Mouse (Mus musculus) thymus, adult 2 months (tissue): ENCODE measurements around the gene Wdr75. TPM values are rescaled to one million over a fixed set of nuclear protein-coding genes. Genes with fewer than 3 reads are reported as not detected.

ENCODE experiments used
- DNase-seq: peaks from one replicate; pipeline ENCODE4 v3.0.0; 2021
- H3K27ac ChIP-seq: fragments of 200-500 bp; 2 replicates; pipeline ENCODE4 v1.5.1; 2012; ENCODE audit warnings: low read length, control low read depth; ENCODE audit not compliant: control insufficient read depth, insufficient read depth
- H3K27me3 ChIP-seq: fragments of 200-500 bp; 2 replicates; pipeline ENCODE4 v1.6.1; 2012; ENCODE audit warnings: mild to moderate bottlenecking, low read length, moderate library complexity, mixed read lengths; ENCODE audit not compliant: control insufficient read depth, insufficient read depth
- H3K36me3 ChIP-seq: fragments of 200-500 bp; 2 replicates; pipeline ENCODE4 v1.6.1; 2012; ENCODE audit warnings: mild to moderate bottlenecking, low read length, moderate library complexity; ENCODE audit not compliant: control insufficient read depth, insufficient read depth
- H3K4me1 ChIP-seq: fragments of 200-500 bp; replicated peaks from 2 replicates; pipeline ENCODE4 v1.6.1; 2012; ENCODE audit warnings: low read length; ENCODE audit not compliant: control insufficient read depth, insufficient read depth
- H3K4me3 ChIP-seq: fragments of 200-500 bp; 2 replicates; pipeline ENCODE4 v1.5.1; 2012; ENCODE audit warnings: mild to moderate bottlenecking, low read length, control low read depth, moderate library complexity; ENCODE audit not compliant: control insufficient read depth, insufficient read depth
- CTCF ChIP-seq: fragments of 200-500 bp; IDR thresholded peaks from 2 replicates; pipeline ENCODE4 v1.5.1; 2012; ENCODE audit warnings: mild to moderate bottlenecking, control low read depth, low read length, moderate library complexity, borderline replicate concordance; ENCODE audit not compliant: control insufficient read depth, poor library complexity, insufficient read depth; ENCODE audit errors: extremely low read depth
- POLR2A ChIP-seq: fragments of 200-500 bp; IDR thresholded peaks from 2 replicates; pipeline ENCODE4 v1.6.1; 2012; ENCODE audit warnings: mild to moderate bottlenecking, low read length, control low read depth, moderate library complexity; ENCODE audit not compliant: control insufficient read depth, poor library complexity, insufficient read depth; ENCODE audit errors: extremely low read depth
- WGBS: fragments of 180-500 bp; shearing (Covaris S2); methylation state at CpG from one replicate; pipeline ENCODE4 v1.1.7; 2018; 5-methylcytosine and 5-hydroxymethylcytosine counted together
- polyA plus RNA-seq: library from polyadenylated mRNA; depleted of rRNA; stranded (reverse); fragments of >200 nt; gene quantifications from 2 replicates; pipeline ENCODE4 v1.2.3, GENCODE M21; 2012

The Wdr75 gene
- polyA plus RNA-seq, 1 experiment: 76.2 TPM

DNA sequence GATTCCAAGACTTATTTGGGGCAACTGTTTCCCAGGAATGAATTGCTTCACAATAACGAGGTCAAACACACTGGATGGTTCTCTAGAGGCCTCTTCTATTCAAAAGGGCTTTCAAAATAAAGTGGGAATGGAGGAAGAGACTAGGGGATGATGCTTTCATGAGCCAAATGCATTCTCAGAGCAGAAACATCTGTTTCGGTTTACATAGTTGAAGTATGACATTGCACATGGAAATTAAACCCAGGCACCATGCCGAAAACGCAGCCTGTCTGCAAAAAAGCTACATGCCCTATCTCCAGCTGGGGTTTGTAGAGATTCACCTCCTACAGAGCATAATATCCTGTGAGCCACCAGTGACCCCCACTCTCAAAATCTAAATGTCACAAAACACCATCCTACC is 29.3 kb upstream of the Wdr75 start:
- WGBS: 82% methylated on average over 4 of the region's 4 CpGs
- H3K4me3 ChIP-seq: no peak overlapping the region
- H3K4me1 ChIP-seq: no peaks in the 10 kb centered on the region
- no peak for DNase-seq
- no peaks in the 10 kb centered on the region for H3K36me3 ChIP-seq
- H3K27ac ChIP-seq: no peak overlapping the region
- no peaks in the 10 kb centered on the region for H3K27me3 ChIP-seq
- TF ChIP-seq CTCF: no peak
- TF ChIP-seq POLR2A: no peak

DNA sequence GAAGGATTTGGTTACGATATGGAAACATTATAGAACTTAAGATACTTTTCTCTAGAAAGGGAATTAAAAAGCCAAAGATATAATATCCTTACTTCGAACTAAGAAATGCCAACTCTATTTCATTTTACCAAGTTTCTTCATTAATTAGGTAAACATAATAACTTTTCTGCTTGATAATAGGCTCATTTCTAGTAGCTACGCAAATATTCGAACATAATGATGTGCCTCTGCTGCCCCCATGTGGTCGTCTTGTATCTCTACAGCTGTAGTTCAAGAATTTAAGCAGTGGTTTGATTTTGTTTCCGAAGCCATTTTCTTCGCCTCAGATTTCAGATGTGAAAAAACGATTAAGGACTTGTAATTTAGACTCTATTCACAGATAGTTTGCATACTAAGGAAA is 28.8 kb upstream of the Wdr75 start:
- DNase-seq: peak; percentile 30
- no peaks in the 10 kb centered on the region for H3K4me1 ChIP-seq
- H3K27me3 ChIP-seq: no peaks in the 10 kb centered on the region
- H3K4me3 ChIP-seq: no peak overlapping the region
- H3K27ac ChIP-seq: no peak overlapping the region
- TF ChIP-seq CTCF: no peak
- no peak for TF ChIP-seq POLR2A
- WGBS: 24% methylated on average over 8 of the region's 8 CpGs
- H3K36me3 ChIP-seq: no peaks in the 10 kb centered on the region

DNA sequence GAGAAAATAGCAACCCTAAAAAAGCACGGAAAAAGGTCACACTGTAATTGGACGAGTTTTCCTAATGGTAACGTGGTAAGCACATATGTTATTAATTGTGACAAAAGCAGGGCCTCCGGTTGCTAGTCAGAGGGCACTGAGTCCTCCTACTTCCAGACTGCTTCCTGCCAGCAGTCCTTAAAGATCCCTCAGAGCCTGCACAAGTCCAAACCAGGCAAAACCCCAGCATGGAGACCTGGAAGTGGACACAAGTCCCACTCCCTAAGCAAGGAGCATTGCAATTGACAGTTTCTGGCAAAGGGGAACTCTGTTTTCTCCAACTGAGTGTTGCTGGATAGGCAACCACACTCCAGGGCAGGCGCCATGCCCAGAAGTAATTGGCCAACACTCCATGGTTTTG is 27.4 kb upstream of the Wdr75 start:
- no peaks in the 10 kb centered on the region for H3K27me3 ChIP-seq
- no peaks in the 10 kb centered on the region for H3K36me3 ChIP-seq
- TF ChIP-seq POLR2A: no peak
- TF ChIP-seq CTCF: no peak
- no peak for DNase-seq
- no peaks in the 10 kb centered on the region for H3K4me1 ChIP-seq
- H3K4me3 ChIP-seq: no peak overlapping the region
- H3K27ac ChIP-seq: no peak overlapping the region
- WGBS: 77% methylated on average over 5 of the region's 5 CpGs

DNA sequence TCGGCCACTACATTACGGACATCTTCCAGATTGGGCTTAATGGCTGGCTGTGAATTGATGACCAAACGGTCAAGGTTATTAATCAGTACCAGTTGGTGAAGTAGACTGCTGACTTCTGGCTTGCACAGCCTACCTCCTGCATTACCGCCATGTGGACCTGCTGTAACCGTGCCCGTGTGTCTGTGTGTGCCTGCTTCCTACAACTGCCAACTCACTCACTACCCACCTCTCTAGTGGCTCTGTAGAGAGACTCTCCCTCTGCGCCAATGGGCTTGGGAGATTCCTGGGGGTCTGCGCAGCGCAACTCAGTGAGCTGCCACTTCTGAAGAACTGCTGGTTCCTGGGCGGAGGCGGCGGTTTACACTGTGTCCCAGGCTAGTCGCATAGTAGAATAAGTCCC is 25.6 kb upstream of the Wdr75 start:
- no peaks in the 10 kb centered on the region for H3K4me1 ChIP-seq
- 98% methylated on average over 13 of the region's 13 CpGs for WGBS
- DNase-seq: no peak
- H3K27ac ChIP-seq: no peak overlapping the region
- H3K36me3 ChIP-seq: no peaks in the 10 kb centered on the region
- TF ChIP-seq CTCF (no peak), POLR2A (no peak)
- H3K4me3 ChIP-seq: no peak overlapping the region
- no peaks in the 10 kb centered on the region for H3K27me3 ChIP-seq

DNA sequence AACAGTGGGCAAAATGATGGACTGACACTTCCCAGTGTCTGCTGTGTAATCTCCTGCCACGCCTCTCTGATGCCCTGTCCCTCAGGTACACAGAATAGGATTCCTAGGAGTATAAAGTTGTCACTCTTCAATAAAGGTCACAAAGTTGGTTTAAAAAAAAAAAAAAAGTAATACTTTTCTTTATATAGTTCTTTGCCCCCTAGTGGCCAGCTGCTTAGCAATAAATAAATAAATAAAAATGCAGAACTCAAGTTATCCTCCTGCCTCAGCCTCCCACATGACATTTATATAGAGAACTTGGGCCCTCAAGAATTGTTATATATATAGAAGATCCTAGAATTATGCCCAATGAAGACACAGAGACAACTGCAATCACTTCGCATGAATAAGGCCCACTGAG is 24.9 kb upstream of the Wdr75 start:
- Histone ChIP-seq H3K4me3 (no peak overlapping the region), H3K4me1 (no peaks in the 10 kb centered on the region), H3K36me3 (no peaks in the 10 kb centered on the region), H3K27ac (no peak overlapping the region), H3K27me3 (no peaks in the 10 kb centered on the region)
- no peak for DNase-seq
- TF ChIP-seq POLR2A (no peak), CTCF (no peak)
- 89% methylated on average over 2 of the region's 2 CpGs for WGBS

DNA sequence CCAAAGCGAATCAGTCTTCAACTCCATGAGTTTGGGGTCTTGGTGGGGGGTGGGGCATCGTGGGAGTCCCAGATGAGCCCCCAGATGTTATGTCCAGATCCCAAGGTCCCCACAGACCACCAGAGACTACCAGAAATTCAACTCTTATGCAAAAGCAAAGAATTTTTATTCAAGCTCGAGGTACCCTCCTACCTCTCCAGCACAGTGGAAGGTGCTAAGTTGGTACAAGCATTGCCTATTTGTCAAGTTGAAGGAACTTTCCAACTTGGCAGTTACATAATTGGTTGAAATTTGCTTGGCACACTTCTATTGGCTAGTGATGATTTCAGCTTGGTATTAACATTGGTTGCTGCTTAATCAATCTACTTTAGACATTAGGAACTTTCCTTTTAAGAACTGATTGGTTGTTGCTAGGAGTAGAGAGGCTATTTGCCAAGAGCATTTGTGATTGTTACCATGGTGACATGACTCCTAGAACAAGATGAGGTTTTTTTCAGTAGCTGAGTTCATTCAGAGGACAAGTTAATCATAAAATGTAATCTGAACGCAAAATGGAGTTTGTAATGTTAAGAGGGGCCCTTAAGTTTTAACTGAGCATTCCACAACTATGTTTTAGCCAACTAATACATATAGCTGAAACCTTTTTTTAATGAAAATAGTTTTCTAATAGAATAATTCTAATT is 14.2 kb upstream of the Wdr75 start:
- WGBS: 75% methylated on average over 4 of the region's 4 CpGs
- Histone ChIP-seq H3K4me1 (no peaks in the 10 kb centered on the region), H3K4me3 (no peak overlapping the region), H3K27me3 (no peaks in the 10 kb centered on the region), H3K27ac (no peak overlapping the region), H3K36me3 (no peaks in the 10 kb centered on the region)
- DNase-seq: no peak
- TF ChIP-seq CTCF (no peak), POLR2A (no peak)

DNA sequence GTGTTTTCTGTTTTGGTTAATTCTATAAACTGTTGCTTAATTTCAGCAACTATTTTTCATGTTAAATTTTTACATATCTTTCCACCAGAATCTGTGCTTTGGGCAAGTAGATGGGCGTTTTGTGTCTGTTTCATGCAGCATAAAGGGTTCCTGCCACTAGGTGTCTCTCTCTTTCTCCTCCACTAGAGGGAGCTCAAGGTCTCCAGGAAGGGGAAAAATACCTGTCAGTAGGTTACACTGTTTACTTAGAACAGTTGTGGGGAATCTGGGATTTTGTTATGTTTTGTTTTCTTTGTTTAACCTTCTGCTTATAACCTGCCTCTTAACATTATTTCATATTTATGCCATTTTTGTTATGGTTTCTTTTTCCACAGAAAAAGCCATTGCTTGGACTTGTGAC is 21.9 kb downstream of the Wdr75 start:
- Histone ChIP-seq H3K4me3 (no peak overlapping the region), H3K27me3 (no peaks in the 10 kb centered on the region), H3K4me1 (no peaks in the 10 kb centered on the region), H3K36me3 (peaks cover 40% of the 10 kb centered on the region), H3K27ac (no peak overlapping the region)
- 48% methylated on average over 1 of the region's 1 CpGs for WGBS
- DNase-seq: peak; percentile 35
- TF ChIP-seq POLR2A (no peak), CTCF (no peak)
